Mouse (Mus musculus) kidney, embryonic 14.5 days (tissue): ENCODE measurements around the gene Eras. TPM values are rescaled to one million over a fixed set of nuclear protein-coding genes. Genes with fewer than 3 reads are reported as not detected.
A peak's percentile ranks its signal among the peaks of the same experiment; 100 is the strongest.

Source experiments
- ATAC-seq: fragments of 200-750 bp; cut with Nextera tagmentation; 2 replicates; pipeline ENCODE4 v1.8.0; 2017; ENCODE audit warnings: moderate number of reproducible peaks, mild to moderate bottlenecking, moderate TSS enrichment, moderate library complexity; ENCODE audit not compliant: low FRiP score, low TSS enrichment
- H3K27ac ChIP-seq: fragments of 300-500 bp; sonication (generic); 2 replicates; pipeline ENCODE4 v1.5.1; 2014; ENCODE audit warnings: low read depth, mild to moderate bottlenecking, low read length, moderate library complexity, mixed read lengths
- H3K27me3 ChIP-seq: fragments of 300-500 bp; sonication (generic); 2 replicates; pipeline ENCODE4 v1.6.1; 2014; ENCODE audit warnings: mild to moderate bottlenecking, low read length; ENCODE audit not compliant: control insufficient read depth, insufficient read depth
- H3K36me3 ChIP-seq: fragments of 300-500 bp; sonication (generic); 2 replicates; pipeline ENCODE4 v1.6.1; 2014; ENCODE audit warnings: low read length, mixed read lengths; ENCODE audit not compliant: control insufficient read depth, insufficient read depth
- H3K4me1 ChIP-seq: fragments of 300-500 bp; sonication (generic); 2 replicates; pipeline ENCODE4 v1.6.1; 2014; ENCODE audit warnings: low read length, mixed read lengths; ENCODE audit not compliant: control insufficient read depth, insufficient read depth
- H3K4me2 ChIP-seq: fragments of 300-500 bp; sonication (generic); replicated peaks from 2 replicates; pipeline ENCODE4 v1.6.1; 2014; ENCODE audit warnings: low read depth, mild to moderate bottlenecking, low read length
- H3K4me3 ChIP-seq: fragments of 300-500 bp; sonication (generic); 2 replicates; pipeline ENCODE4 v1.5.1; 2014; ENCODE audit warnings: mild to moderate bottlenecking, low read length
- H3K9ac ChIP-seq: fragments of 300-500 bp; sonication (generic); 2 replicates; pipeline ENCODE4 v1.6.1; 2014; ENCODE audit warnings: low read depth, mild to moderate bottlenecking, low read length, moderate library complexity
- H3K9me3 ChIP-seq: fragments of 300-500 bp; sonication (generic); 2 replicates; pipeline ENCODE4 v1.6.1; 2016; ENCODE audit warnings: low read length; ENCODE audit not compliant: control insufficient read depth
- WGBS: fragments of 180-500 bp; shearing (Covaris S2); extraction: QIAGEN DNeasy Blood & Tissue Kit; methylation state at CpG from one replicate; pipeline ENCODE4 v1.1.7; 2014; 5-methylcytosine and 5-hydroxymethylcytosine counted together
- polyA plus RNA-seq: library from polyadenylated mRNA; unstranded; fragments of >200 nt; fragmentation: Nextera tagmentation; extraction: Ambion mirVana; gene quantifications from 2 replicates; pipeline ENCODE4 v1.2.1, GENCODE M21; 2014

The Eras gene
- polyA plus RNA-seq, 1 experiment from 2014 or later = not detected

DNA sequence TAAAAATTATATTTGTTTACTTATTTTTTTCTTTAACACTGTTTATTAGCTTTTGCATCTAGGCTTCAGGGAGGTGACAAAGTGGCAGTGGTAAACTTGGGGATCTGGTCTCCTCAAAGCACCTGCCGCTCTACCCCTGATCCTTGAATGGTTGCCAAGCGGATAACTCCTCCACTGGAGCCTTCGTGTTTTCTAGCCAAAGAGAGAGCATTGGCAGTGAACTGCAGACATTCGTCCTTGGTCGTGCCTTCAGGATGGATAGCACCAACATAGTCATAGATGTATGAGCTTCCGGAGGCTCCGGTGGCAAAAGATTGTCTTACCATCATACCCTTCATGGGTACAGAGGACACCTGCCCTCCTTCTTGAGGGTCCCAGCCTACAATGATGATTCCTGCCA is 21.7 kb upstream of the Eras start:
- Histone ChIP-seq H3K27me3 (no peaks in the 10 kb centered on the region), H3K4me3 (no peak overlapping the region), H3K4me1 (no peaks in the 10 kb centered on the region), H3K9me3 (no peaks in the 10 kb centered on the region), H3K4me2 (no peak overlapping the region), H3K9ac (no peak overlapping the region), H3K27ac (no peak overlapping the region), H3K36me3 (no peaks in the 10 kb centered on the region)
- WGBS = 94% methylated on average over 7 of the region's 7 CpGs
- ATAC-seq = no peak

DNA sequence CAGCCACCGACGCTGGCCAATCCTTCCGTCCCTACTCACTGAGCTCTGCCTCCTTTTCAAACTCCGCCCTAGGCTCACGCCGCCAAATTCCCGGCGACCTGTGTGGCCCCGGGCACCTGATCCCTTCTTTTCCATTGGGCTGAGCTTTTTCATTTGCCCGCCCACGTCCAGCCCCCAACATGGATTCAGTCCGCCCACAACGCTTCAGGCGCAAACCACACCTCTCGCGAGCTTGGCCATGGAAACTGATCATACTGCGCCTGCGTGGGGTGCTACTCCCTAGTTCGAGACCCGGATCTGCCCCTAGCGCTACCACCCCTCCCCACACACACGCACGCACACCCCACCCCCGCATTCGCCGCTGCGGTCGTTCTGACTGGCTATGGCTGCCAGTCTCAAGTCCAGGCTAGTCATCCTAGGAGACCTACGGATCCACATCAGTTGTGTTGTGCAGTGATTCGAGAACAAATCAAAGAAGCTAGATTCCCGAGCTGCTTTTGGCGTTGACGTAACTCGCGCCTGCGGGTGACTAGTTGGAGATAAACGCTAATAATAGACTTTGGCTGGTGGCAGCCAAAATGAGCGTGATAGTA is 19.6 kb upstream of the Eras start:
- H3K4me1 ChIP-seq = no peaks in the 10 kb centered on the region
- no peaks in the 10 kb centered on the region for H3K27me3 ChIP-seq
- no peak overlapping the region for H3K27ac ChIP-seq
- ATAC-seq = peak; percentile 98
- peak overlapping the region; percentile 47 for H3K4me2 ChIP-seq
- 19% methylated on average over 38 of the region's 38 CpGs for WGBS
- H3K4me3 ChIP-seq = peak overlapping the region; percentile 49
- no peaks in the 10 kb centered on the region for H3K36me3 ChIP-seq
- H3K9me3 ChIP-seq = no peaks in the 10 kb centered on the region
- peak overlapping the region; percentile 58 for H3K9ac ChIP-seq

DNA sequence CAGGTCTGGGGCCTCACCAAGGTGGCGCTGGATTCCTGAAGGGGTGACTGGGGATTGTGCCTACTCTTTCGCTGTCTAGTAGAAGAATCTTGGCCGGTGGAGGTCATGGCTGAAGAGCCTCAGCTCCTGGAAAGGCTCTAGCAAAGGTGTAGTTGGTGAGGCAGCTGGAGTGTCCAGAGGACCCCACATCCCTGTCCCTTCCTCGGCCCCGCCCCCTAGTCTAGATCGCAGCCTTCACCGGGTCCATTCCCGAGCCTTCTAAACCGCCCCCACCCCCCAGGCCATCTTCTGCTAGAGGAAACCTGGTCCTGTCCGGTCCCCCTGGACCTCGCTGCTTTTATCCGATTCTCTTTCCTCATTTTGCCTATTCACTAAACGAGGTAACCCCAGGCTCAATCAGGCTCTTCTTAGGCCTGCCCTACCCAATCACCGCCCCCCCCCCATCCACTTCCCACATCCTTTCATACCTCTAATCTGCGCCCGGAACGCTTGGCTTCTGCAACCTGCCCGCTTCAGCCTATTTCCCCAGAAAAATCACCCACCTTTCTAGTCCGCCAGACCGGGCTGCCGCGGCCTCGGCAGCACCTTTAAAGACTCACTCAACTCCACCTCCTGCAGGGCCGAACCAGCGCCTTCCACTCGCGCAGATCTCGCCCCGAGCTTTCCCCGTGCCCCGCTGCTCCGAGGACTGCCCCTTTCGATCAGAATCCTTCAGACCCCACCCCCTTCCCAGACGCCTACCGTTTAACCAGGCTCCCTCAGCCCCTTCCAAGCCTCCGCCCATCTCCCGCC is 18.9 kb upstream of the Eras start, which contains the start of gene Hdac6:
Hdac6 (minus strand) TSS at position 782 of the 792 bp plus-strand sequence.
- Histone ChIP-seq H3K27me3 (no peaks in the 10 kb centered on the region), H3K27ac (peak within 1 kb of the TSS; percentile 2; the same call in 1 of the 2 replicates), H3K4me3 (peak within 1 kb of the TSS; percentile 49), H3K4me1 (no peaks in the 10 kb centered on the region), H3K9me3 (no peaks in the 10 kb centered on the region), H3K9ac (peak within 1 kb of the TSS; percentile 58), H3K4me2 (peak within 1 kb of the TSS; percentile 47), H3K36me3 (no peaks in the 10 kb centered on the region)
- peak; percentile 53 for ATAC-seq
- WGBS = 32% methylated on average over 35 of the region's 37 CpGs

DNA sequence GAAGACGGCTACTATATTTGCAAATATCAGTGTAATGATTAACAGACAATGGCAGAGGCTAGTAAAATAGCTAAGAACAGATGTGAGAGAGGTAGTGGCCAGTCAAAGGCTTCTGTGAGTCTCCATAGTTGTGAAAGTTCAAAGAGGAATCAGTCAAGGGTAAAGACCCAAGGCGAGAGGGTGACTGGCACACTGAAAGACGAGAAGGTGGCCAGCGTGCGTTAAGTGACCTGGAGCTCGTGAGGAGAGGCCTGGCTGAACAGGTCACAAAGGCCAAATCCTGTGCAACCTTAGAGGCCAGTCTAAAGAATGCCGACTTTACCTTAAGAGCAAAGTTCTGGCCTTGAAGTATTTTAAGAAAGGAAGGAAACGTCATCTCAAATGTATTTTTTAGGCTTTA is 17.2 kb upstream of the Eras start:
- Histone ChIP-seq H3K4me3 (no peak overlapping the region), H3K9ac (no peak overlapping the region), H3K9me3 (no peaks in the 10 kb centered on the region), H3K27me3 (no peaks in the 10 kb centered on the region), H3K4me2 (no peak overlapping the region), H3K27ac (no peak overlapping the region), H3K4me1 (no peaks in the 10 kb centered on the region), H3K36me3 (no peaks in the 10 kb centered on the region; the same call in 1 of the 2 replicates)
- no peak for ATAC-seq
- 54% methylated on average over 8 of the region's 8 CpGs for WGBS

DNA sequence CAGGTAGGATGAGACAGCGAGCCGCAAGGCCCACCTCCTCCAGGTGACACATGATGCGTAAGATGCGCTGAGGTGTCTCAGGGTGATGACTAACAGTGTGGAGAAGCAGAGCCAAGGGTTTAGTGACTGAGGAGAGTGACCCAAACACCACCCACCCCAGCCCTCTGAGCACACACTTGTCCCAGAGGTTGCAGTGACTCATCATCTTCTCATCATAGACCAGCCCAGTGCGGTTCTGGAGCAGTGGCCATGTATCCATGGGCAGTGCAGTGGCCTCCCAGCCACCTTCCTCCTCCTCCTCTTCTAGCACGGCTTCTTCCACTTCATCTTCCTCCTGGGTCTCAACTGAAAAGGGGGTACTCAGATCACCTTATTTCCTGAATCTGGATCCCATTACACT is 9.3 kb upstream of the Eras start:
- no peak overlapping the region for H3K9ac ChIP-seq
- ATAC-seq = no peak; the same call in 1 of the 2 replicates
- no peak overlapping the region for H3K27ac ChIP-seq
- H3K9me3 ChIP-seq = no peaks in the 10 kb centered on the region
- no peak overlapping the region for H3K4me3 ChIP-seq
- H3K4me2 ChIP-seq = no peak overlapping the region
- H3K36me3 ChIP-seq = peaks cover 9% of the 10 kb centered on the region; the same call in 1 of the 2 replicates
- H3K27me3 ChIP-seq = no peaks in the 10 kb centered on the region
- 97% methylated on average over 6 of the region's 6 CpGs for WGBS
- no peaks in the 10 kb centered on the region for H3K4me1 ChIP-seq

DNA sequence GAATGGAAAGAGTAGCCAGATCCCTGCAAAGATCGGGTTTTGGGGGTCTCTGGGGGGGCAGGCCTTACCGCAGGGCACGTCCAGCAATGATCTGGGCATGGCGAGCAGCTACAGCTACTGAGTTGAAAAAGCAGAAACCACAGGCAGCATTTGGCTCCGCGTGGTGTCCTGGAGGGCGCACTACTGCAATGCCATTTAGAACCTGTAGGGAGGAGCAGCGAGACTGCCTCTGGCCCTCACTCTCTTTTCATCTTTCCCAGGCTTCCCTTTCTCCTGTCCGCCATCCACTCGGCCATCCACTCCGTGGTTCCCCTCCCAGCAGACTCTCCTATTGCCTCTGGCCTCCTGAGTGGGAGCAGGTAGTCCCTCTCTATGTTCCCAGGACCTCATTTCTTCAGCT is 8.5 kb upstream of the Eras start:
- ATAC-seq = no peak
- no peak overlapping the region for H3K9ac ChIP-seq

DNA sequence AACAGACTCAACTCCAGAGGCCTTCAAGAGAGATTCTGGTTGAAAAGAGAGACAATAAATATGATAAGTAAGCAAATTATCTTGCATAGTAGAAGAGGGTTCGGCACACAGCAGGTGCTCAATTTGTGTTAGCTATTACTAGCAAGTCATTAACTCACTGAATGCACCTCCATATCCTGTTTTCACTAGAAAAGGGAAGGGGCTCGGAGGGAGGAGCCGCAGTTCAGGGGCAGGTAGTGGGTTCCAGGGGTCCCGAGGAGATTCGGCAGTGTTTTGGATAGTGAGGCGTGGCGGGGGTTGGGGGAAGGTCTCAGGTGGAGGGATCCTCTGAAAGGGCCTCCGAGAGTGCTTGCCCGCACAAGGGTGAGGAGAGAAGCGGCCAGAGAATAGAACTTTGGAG is 1.3 kb downstream of the Eras start:
- H3K36me3 ChIP-seq = peaks cover 5% of the 10 kb centered on the region; the same call in 1 of the 2 replicates
- no peak overlapping the region for H3K4me2 ChIP-seq
- no peak overlapping the region for H3K9ac ChIP-seq
- no peak overlapping the region for H3K27ac ChIP-seq
- no peaks in the 10 kb centered on the region for H3K9me3 ChIP-seq
- 31% methylated on average over 10 of the region's 10 CpGs for WGBS
- no peaks in the 10 kb centered on the region for H3K4me1 ChIP-seq
- ATAC-seq = no peak
- no peak overlapping the region for H3K4me3 ChIP-seq
- peaks cover 21% of the 10 kb centered on the region for H3K27me3 ChIP-seq

More for the DNA sequence above, 8.5 kb upstream of the Eras start:
- WGBS = 50% methylated on average over 11 of the region's 11 CpGs
- H3K4me2 ChIP-seq = no peak overlapping the region
- H3K4me1 ChIP-seq = no peaks in the 10 kb centered on the region
- H3K27me3 ChIP-seq = no peaks in the 10 kb centered on the region
- H3K36me3 ChIP-seq = peaks cover 9% of the 10 kb centered on the region; the same call in 1 of the 2 replicates
- no peaks in the 10 kb centered on the region for H3K9me3 ChIP-seq
- no peak overlapping the region for H3K27ac ChIP-seq
- H3K4me3 ChIP-seq = no peak overlapping the region

DNA sequence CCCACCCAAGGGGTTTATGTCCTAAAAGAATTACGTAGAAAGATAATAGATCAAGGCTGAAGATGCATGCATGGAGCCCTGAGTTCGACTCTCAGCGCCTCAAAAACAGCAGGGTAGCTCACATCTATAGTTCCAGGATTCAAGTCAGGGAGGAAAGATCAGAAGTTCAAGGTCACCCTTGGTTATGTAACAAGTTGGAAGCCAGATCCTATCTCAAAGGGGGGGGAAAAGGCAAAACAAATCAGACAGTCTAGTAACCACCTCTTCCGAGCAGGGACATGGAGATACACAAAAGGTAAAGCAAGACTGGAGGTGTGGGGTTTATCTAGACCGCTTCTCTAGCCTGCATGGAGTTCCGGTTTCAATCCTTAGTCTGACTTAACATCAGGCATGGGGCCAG is 2.1 kb downstream of the Eras start:
- H3K9me3 ChIP-seq = no peaks in the 10 kb centered on the region
- peaks cover 28% of the 10 kb centered on the region for H3K27me3 ChIP-seq
- 75% methylated on average over 6 of the region's 6 CpGs for WGBS

DNA sequence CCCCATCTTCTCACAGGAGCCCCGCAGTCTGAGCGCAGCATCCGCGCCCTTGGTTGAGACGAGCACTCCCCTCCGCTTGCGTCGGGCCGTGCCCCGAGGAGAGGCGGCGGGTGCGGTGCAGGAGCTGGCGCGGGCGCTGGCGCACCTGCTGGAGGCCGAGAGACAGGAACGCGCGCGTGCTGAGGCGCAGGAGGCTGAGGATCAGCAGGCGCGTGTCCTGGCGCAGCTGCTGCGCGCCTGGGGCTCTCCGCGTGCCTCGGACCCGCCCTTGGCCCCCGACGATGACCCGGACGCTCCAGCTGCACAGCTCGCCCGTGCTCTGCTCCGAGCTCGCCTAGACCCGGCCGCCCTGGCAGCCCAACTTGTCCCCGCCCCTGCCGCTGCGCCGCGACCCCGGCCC is 6.4 kb downstream of the Eras start:
- Histone ChIP-seq H3K4me3 (peak overlapping the region; percentile 21), H3K9ac (no peak overlapping the region; the same call in 1 of the 2 replicates), H3K27ac (no peak overlapping the region), H3K4me1 (no peaks in the 10 kb centered on the region), H3K36me3 (no peaks in the 10 kb centered on the region), H3K27me3 (peaks cover 43% of the 10 kb centered on the region), H3K9me3 (no peaks in the 10 kb centered on the region), H3K4me2 (peak overlapping the region; percentile 32)
- 30% methylated on average over 48 of the region's 48 CpGs for WGBS
- ATAC-seq = 0 out of 2 replicates have a peak, but pooled peaks have one; percentile 33

More for the DNA sequence above, 2.1 kb downstream of the Eras start:
- no peak overlapping the region for H3K4me3 ChIP-seq
- H3K4me1 ChIP-seq = no peaks in the 10 kb centered on the region
- no peak overlapping the region for H3K9ac ChIP-seq
- H3K27ac ChIP-seq = no peak overlapping the region
- ATAC-seq = no peak
- no peak overlapping the region for H3K4me2 ChIP-seq
- H3K36me3 ChIP-seq = peaks cover 3% of the 10 kb centered on the region; the same call in 1 of the 2 replicates
